Mouse (Mus musculus): ENCODE measurements around the gene Ctsd.
"Not testable (repeated sequence)": the region's sequence is repeated elsewhere in the genome, so short reads cannot be mapped to it uniquely, and the experiment has no call there.

The Ctsd gene

DNA sequence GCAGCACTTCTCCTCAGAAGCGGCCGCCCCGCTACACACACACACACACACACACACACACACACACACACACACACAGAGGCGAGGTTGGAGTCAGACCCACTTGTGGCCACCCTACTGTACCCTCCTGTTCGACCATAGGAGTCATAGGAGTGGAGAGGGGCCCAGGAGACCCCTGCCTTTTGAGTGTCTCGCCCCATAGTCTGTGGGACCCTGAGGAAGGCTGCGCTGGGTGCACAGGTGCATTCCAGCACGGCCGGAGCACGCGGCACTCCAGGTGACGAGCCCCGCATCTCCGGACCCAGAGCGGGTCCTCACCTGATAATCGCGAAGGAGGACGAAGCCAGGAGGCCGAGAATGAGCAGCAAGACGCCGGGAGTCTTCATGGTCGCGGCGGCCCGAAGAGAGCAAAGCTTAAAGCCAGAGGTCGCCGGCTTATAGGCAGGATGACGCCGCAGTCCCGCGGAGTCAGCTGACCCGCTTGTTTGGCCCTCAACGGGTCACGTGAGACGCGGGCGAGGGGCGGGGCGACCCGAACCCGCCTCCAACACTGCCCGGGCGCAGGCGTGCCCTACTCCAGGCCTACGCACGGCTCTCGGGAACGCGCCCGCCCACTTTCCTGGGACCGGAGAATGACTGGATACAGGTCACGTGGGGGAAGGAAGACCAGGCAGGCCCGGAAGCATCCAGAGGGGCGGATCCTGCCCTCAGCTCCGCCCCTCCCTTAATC is at the start of gene Ctsd:
Ctsd (minus strand) TSS at position 620 of the 730 bp plus-strand sequence.
- DNase-seq = peak; percentile 99

DNA sequence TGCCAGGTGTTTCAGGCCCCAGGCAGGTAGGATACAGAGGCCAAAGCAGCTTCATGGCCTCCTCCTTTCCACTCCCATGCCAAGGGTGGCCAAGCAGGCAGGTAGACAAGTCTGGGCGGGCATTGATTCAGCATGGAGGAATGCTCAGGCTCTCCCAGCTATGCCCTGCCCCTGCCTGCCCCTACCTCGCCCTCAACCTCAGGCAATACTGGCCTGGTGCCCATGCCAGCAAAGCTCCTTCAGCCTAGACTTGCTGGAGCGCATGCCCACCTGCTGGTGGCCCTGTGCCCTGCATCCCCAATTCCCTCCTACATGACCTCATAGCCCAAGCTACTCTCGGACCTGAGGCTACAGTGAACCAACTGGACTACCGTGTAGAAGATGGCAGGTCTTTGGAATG is 49.5 kb upstream of the Ctsd start:
- DNase-seq = peak; percentile 52 to 56

DNA sequence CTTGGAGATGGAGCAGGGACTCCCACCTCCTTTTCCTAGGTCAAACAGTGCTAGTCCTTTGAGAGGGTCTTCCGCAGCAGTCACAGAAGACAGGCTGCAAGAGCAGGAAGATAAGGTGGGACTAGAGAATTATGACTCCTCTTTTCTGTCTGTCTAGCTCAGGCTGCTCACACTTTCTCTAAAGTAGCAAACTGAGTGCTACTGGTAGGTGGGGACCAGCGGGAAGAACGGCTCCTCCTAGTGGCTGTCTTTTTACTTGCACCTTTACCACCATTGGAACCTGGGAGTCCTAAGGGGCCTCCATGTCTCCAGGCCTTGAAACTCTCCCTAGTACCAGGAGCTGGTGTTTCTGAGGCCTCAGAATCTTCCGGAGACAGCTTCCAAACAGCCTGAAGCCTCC is 47.7 kb upstream of the Ctsd start:
- DNase-seq = peak; percentile 84 to 90

DNA sequence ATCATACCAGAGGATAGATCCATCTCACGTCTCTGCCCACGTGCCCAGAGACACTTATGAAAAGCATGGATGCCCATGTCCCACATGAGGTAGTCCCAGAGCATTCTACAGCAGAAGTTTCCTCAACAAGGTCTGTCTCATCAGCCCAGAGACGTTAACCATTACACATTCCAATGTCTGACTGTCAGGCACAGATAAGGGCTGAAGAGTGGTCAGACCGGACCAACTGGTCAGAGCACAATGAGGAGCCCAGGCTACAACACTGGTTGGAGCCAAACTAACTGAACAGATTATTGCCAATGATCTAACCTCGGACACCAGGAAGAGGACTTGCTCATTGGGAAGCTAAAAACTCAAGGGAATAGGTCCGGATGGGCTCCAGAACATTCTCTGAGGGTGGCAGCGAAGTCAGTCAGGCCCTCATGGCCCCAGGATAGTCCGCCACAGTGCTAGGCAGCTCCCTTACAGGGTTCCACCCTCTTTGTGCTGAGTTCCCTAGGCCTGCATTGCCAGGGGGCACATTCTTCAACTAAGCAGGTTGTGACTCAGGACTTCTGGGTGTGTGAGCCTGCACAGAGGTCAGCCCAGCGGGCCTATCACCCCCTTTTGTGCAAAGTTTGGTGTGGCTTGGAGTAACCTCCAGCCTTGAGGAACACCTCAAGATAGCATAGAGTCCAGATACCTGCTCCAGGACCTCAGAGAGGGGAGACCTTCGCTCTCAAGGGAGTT is 46.5 kb upstream of the Ctsd start, which contains the start of gene Syt8:
Syt8 (plus strand) TSS at position 714 of the 729 bp plus-strand sequence.
- DNase-seq = no peak

DNA sequence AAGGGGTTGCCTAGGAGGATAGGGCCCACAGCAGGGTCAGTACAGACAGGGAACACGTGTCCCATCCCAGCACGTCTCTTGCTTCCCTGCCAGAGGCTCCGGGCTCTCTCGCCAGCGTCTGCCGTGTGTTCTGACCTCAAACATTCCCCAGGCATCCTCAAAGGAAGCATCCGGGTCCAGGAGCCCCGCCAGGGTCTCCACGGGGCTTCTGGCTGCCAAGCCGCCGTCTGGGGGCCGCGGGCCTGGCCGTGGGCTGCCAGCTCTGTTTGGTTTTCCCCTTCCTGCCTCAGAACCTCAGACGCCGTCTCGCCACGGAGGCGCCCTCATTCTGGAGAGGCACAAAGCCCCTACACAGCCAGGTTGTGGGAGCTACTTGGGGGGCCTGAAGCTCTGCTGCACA is 45.8 kb upstream of the Ctsd start:
- peak; percentile 57 to 69 for DNase-seq

DNA sequence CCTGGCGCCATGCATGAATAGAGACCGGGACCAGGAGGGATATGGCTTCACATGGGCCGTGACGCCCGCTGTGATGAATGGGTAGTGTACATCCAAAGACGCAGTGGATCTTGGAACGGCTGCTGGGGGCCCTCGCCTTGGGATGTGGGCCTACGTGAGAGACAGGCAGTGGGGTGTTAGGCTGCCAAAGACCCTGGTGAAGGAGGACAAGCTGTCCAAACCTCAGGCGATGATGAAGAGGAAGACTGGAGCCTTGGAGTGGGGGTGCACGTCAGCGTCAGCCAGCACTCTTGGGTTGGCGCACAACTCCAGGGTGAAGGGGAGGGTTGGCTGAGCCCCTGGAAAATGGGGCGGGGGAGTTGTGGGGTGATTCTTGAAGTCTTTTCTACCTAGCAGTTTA is 43.3 kb upstream of the Ctsd start:
- DNase-seq = peak in 1 of 2 experiments; percentile 38

DNA sequence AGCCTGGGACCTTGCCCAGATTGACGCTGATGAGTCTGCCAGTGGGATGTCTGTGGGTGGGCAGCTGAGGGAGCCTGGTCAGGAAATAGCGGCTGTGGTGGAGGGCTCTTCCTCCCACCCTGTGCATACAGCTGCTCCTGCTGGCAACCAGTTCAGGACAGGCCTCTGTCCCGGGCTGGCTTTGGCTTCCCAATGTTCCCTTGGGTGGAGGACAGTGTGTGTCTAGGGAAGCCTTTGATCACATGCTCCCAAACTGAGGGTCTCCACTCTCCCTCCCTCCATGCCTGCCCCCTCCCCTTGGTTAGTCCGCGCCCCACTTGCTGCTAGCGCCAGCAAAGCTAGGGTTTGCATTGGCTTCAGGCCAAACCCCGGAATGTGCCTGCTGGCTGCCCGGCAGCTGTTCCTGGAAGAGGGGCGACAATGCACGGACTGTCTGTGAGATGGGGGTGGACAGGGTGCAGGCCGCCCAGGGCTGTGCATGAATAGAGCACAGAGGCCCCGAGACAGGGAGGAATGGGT is 42.4 kb upstream of the Ctsd start:
- DNase-seq = peak; percentile 81 to 85

DNA sequence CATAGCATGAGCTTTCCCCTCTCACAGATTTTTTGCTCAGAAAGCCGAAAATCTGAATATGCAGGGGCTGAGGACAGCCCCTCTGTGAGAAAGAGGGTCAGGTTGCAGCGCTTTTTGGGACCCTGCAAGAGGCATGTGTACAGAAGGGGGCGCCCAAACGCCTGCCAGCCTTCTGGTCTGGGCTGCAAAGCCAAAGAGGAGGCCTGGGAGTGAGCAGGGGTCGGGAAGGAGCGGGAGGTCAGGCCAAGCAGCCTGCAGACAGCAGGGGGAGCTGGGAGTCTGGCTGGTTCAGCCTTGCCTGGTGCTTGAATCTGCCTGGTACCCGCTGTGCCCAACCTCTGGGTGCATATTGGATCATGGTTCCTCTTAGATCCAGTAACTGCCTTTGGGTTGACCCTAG is 40.4 kb upstream of the Ctsd start:
- peak; percentile 78 to 79 for DNase-seq

DNA sequence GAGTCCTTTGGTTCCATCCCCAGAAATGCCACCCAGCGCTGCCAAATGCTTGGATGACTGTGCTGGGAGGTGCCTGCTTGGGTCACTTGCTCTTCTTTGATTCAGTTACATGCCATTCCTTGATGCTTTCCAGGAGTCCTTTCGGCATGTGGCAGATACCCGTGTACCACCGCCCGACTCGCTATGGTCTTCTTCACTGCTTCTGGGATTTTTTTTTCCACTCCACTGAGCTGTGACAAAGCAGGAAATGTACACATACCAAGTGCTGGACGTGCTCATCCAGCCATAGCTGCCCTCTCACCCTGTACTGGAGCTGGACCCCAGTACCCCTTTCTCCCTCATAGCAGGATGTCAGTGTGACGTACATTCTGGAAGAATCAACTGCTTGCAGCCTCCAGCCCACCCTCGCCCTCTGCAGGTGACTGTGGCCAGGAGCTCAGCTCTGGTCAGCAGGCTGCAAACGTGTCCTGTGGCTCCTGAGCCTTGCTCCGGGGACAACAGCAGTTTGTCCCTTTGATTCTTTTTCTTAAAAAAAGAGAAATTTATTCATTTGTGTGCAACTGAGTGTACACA is 37.9 kb upstream of the Ctsd start:
- DNase-seq = peak; percentile 67 to 72

DNA sequence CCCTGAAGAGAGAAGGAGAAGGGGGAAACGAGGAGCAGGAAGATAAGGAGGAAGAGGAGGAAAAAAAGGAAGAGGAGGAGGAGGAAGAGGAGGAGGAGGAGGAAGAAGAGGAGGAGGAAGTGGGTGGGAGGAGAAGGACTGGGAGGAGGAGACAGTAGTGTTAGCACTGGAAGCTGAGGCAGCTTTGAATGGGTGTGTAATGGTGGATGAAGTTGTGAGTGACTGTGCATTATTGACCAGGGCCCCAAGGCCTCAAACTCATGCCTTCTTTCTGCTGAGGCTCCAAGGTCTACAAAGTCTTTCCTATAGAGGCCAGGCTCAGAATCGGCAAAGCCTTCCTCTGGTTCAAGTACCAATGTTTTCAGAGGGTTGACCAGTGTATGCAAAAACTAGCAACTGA is 34.0 kb upstream of the Ctsd start:
- DNase-seq = no peak

DNA sequence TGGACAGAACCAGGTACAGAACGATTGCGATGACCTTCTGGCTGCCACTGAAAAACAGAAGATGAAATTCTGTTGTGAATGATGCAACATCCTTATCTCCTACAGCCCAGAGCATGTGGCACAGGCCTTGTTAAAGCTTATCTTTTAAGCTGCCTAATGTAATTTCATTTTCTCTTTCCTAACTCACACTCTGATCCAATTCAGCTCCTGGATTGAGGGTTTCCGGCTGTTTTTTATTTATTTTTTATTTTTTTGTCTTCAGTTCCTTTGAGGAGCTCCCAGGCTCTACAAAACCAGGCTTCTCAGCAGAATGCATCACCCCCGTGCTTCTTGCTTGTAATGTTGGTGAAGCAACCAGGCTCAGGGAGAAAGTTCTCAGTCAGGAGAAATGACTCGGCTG is 32.0 kb upstream of the Ctsd start:
- DNase-seq = no peak

DNA sequence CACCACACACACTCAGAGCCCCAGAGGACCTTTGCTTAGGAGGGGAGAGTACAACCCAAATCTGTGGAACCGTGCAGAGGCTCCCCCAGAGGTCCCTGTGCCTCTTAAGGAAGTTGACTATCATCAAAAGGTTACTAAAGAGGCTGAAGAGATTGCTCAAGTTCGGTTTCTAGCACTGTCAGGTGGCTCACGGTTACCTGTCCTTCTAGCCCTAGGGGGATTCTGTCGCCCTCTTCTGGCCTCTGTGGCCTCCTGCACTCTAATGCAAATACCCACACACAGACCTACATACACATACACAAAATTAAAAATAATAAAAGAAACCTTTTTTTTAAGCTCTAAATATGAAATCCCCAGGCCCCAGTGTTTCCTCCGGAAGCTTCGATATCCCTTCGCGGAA is 30.8 kb upstream of the Ctsd start:
- no peak for DNase-seq

DNA sequence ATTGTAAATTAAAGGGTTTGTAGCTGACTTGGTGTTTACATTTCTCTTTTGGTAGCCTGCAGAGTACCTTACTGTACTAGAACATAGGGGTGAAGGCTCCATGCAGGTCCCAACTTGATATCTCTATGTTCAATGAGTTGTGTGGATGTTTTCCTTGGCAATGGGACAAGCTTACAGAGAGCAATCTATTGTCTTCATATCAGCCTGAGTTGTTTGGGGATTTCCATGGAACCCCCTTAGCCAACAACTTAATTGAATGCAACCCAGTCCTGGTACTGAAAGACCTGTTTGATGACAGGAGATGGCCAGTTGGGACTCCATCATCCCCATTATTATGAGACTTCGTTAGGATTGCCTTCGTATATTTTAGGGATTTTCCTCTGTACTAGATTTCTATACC is 30.2 kb upstream of the Ctsd start:
- no peak for DNase-seq

DNA sequence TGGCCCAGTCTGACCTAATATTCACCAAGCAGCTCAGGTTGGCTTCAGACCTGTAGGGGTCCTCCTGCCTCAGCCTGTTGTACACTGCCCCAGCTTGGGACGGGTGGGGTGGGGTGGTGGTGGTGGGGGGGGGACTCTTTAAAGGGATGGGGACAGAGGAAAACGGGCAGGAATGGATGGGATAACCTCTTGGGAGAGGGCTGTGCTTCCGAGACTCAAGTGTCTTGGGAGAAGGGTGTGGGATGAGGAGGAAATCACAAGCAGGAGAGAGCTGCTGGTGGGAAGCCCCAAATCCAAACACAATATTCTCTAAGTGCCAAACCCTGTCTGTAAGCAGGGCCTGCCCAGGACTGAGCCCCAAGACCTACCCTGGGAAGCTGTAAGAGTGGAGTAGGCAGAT is 28.4 kb upstream of the Ctsd start:
- DNase-seq = no peak

DNA sequence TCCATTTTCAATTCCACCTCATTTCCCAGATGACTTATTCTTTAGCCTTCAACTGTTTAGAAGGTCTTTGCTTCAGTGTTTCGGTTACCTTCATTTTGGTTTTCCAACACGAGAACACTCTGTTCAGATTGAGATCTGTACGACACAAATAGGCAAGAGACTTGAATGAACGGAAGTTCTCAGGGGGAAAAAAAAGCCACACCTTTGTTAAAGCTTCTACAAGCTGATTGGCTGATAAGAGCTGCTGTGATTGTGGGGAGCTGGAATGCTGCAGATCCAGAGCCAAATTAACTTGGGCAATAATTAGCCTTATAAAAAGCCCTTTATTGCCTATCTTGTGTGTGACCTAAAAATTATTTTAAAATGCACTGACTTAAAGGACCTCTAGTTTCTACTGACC is 27.5 kb upstream of the Ctsd start:
- DNase-seq = no peak

DNA sequence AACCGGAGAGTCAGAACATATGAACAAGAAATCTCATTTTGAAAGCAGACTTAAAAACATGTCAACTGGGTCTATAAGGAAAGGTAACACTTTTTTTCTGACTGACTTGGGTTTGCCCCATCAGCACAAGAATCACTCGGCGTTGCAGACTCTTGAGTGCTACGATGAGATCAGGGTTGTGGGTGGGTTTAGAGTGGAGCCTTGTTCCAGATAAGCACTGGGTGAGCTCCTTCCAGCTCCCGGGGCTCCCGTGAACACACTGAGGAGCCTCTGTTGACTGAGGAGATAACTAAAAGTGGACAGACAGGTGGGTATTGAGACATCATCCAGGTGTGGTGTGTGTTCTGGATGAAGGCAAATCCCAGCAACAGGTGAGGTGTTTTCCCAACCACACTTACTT is 25.4 kb upstream of the Ctsd start:
- DNase-seq = no peak

DNA sequence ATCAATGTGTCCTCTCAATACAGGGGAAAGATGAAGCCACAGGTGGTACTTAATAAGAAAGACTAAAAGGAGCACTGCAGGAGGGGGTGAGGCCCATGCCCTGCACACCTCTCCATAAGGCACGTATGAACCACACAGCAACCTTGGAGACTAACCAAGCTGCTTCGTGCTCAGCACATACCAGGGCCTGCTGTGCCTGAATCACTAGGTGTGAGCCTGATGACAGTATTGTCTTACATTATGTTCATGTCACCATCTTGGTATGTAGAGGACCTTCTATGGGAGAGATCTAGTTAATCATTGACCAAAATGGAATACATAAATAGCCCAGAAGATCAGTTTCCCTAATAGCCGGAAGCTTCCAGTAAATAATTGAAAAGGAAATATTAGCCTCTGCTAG is 21.8 kb upstream of the Ctsd start:
- DNase-seq = no peak

DNA sequence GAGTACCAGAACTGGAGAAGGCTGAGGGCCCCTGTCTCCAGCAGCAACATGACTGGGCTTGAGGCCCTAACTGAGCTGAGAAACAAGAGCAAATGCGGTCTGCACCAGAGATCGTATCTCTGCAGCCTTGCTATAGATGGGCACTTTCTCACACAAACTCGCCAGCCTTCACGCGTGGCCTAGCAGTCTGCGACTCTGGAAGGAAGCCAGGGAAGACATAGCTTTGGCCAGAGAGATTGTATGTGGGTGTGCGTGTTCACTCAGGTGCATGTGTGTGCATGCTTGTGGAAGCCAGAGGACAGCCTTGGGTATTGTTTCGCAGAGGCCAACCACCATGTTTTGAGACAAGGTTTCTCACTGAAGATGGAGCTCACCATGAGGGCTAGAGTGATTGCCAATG is 20.8 kb upstream of the Ctsd start:
- peak; percentile 53 to 55 for DNase-seq

DNA sequence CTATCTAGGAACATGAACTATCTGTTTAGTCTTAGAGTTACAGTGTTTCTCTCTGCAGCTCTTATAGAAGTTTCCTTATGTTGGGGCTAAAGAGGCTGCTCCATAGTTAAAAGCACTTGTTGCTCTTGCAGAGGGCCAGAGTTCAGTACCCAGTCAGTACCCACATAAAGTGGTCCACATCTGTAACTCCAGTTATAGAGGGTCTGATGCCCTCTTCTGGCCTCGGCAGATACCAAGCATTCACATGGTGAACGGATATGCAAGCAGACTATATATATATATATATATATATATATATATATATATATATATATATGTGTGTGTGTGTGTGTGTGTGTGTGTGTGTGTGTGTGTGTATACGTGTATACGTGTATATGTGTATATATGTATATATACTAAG is 20.1 kb upstream of the Ctsd start:
- DNase-seq = no peak

DNA sequence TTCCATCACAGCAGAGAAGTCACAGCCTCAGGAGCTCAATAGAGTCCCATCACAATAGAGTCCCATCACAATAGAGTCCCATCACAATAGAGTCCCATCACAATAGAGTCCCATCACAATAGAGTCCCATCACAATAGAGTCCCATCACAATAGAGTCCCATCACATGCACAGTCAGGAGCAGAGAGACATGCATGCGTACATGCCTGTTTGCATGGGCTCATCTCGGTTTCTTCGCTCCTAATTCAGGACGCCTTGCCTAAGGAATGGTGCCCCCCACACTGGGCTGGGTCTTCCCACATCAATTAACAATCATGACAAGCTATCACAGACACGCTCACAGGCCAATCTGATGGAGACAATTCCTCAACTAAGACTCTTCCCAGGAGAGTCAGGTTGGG is 17.3 kb upstream of the Ctsd start:
- DNase-seq = not testable (repeated sequence)

DNA sequence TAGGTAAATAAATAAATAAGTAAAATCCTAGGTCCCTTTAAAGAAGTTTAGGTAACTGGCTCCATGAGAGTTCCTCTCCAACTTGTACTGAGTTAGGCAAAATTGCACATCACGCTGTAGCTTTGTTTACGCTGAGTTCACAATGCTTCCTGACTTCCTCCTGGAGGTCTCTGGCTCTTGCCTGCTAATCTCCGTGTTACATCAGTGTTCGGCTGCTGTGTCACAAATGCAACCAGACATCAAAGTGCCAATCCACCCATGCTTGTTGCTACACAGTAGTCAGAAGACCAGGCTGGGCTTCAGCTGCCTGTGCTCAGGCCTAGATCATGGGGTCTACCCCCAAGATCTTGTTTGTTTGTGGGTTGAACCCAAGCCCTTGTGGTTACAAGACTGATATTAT is 15.8 kb upstream of the Ctsd start:
- DNase-seq = no peak

DNA sequence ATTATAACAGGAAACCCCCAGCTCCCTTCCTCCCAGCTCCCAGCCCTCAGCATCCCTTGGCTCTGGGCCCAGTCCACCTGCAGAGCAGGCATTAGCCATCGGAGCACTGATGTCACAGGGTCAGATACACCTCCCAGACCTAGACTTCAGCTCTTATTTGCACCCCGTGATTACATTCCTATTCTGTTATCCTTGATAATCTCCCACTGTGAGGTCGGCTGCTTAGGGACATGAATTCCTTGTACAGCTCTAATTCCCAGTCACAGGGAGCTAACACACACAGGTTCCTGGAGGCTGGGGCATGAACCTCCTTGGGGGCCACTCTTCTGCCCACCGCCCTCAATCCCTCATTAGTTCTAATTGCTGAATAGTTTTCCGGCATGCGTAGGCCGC is 12.9 kb upstream of the Ctsd start:
- peak; percentile 34 to 41 for DNase-seq

DNA sequence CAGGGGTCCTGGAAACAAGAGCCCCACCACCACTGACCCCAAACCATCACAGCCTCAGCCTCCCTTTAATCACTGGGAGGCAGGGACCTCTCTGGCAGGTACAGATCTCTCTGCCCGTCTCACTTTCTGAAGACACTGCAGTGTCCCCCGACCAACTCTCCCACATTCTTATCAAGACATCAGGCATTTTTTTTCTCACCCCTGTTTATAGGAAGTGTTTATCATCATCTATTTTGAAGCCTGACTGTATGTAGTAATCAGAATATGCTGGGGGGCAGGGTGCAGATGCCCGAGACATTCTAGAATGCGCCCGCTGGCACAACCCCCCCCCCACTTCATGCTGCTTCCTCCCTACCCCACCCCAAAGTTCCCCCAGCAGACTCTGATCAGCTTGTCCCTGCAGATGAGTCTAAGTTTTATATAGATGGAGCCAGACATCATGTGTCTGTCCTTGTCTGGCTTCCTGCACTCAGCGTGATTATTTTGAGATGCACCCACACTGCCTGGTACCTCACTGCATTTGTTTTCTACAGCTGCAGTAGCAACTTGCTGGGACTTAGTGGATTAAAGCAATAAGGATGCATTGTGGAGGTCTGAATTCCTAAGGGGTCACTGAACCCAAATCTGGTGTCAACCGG is 12.4 kb upstream of the Ctsd start:
- no peak for DNase-seq
